Mouse (Mus musculus) hindbrain, postnatal 0 days (tissue): ENCODE measurements at regions not wholly inside any gene's neighbourhood (a gene's known extent, or its start where the extent isn't known, plus 50 kb on each side); places are given as distances from the start of the nearest gene placed in this dataset.

ENCODE experiments used
- ATAC-seq: fragments of 200-750 bp; cut with Nextera tagmentation; 2 replicates; pipeline ENCODE4 v1.8.0; 2017; ENCODE audit warnings: mild to moderate bottlenecking, moderate TSS enrichment, moderate library complexity
- DNase-seq: peaks from one replicate; pipeline ENCODE4 v3.0.0-alpha.2; 2015; ENCODE audit warnings: low spot score
- H3K27ac ChIP-seq: fragments of 300-500 bp; sonication (generic); 2 replicates; pipeline ENCODE4 v1.5.1; 2014; ENCODE audit warnings: mild to moderate bottlenecking
- H3K27me3 ChIP-seq: fragments of 300-500 bp; sonication (generic); 2 replicates; pipeline ENCODE4 v1.6.1; 2014; ENCODE audit warnings: low read length, mixed read lengths; ENCODE audit not compliant: insufficient read depth
- H3K36me3 ChIP-seq: fragments of 300-500 bp; sonication (generic); 2 replicates; pipeline ENCODE4 v1.6.1; 2014; ENCODE audit warnings: low read length, mixed read lengths; ENCODE audit not compliant: insufficient read depth
- H3K4me1 ChIP-seq: fragments of 300-500 bp; sonication (generic); 2 replicates; pipeline ENCODE4 v1.6.1; 2014; ENCODE audit warnings: antibody characterized with exemption, low read length, mixed read lengths; ENCODE audit not compliant: insufficient read depth
- H3K4me2 ChIP-seq: fragments of 300-500 bp; sonication (generic); 2 replicates; pipeline ENCODE4 v1.6.1; 2014; ENCODE audit warnings: low read depth, mild to moderate bottlenecking, low read length, moderate library complexity, mixed read lengths
- H3K4me3 ChIP-seq: fragments of 300-500 bp; sonication (generic); 2 replicates; pipeline ENCODE4 v1.5.1; 2014; ENCODE audit warnings: low read length
- H3K9ac ChIP-seq: fragments of 300-500 bp; sonication (generic); replicated peaks from 2 replicates; pipeline ENCODE4 v1.6.1; 2014; ENCODE audit warnings: mild to moderate bottlenecking, low read length, moderate library complexity, mixed read lengths
- H3K9me3 ChIP-seq: fragments of 300-500 bp; sonication (generic); 2 replicates; pipeline ENCODE4 v1.6.1; 2016; ENCODE audit warnings: low read length, mixed read lengths
- CTCF ChIP-seq: IDR thresholded peaks from 2 replicates; pipeline ENCODE4 v1.5.1; 2016; ENCODE audit warnings: antibody characterized with exemption, control low read depth, low read depth
- WGBS: fragments of 180-500 bp; shearing (Covaris S2); extraction: QIAGEN DNeasy Blood & Tissue Kit; methylation state at CpG from one replicate; pipeline ENCODE4 v1.1.7; 2014; 5-methylcytosine and 5-hydroxymethylcytosine counted together

DNA sequence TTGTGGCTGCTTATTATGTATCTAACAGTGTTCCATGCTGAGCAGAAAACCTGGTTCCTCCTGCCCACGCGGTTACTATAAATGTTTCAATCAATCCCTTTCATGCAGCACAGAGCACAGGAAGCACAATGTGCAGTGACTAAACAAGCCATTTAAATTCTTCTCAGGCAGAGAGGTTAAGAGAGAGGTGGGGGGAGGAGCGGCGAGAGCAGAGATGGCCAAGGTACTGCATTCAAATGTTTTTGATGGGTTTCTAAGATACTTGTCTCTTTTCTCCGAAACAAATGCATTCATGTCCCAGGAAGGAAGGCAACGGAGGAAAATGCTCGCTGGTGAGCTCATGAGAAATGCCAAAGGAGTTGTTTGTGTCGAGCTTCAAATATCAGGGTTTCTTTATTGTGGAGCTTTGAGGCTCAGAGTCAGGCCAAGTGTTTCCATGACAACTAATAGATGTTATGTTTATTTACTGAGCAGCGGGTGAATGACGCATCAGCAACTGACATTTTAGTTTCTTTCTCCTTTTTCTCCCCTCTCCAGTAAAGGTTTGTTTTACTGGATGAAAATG lies 122.8 kb upstream of the Npvf start:
- TF ChIP-seq CTCF: no peak
- WGBS: 4% methylated on average over 10 of the region's 10 CpGs
- peak overlapping the region; percentile 30 for H3K9ac ChIP-seq
- H3K4me3 ChIP-seq: no peak overlapping the region
- no peaks in the 10 kb centered on the region for H3K9me3 ChIP-seq
- peak overlapping the region; percentile 34 for H3K4me2 ChIP-seq
- ATAC-seq: peak; percentile 95
- DNase-seq: peak; percentile 82
- no peaks in the 10 kb centered on the region for H3K27me3 ChIP-seq
- peaks cover 17% of the 10 kb centered on the region for H3K4me1 ChIP-seq
- no peaks in the 10 kb centered on the region for H3K36me3 ChIP-seq
- peak overlapping the region; percentile 83 for H3K27ac ChIP-seq

DNA sequence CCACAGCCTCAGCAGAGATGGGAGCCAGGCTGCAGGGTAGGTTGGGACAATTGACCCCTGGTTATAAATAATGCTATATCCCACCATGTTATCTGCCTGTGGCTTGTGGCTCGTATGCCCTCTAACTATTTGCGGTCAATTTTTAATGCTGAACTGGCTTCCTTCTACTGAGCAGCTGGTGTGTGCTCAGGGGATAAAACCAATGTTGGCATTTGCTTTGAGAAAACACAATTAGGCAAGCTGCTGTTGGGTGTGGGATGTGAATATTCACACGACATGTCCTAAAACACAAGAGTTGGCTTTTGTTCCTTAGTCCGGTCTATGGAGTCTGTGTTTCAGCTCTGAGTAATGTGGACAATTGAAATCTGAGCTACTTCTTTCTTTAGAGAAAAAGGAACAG lies 123.6 kb upstream of the Npvf start:
- Histone ChIP-seq H3K36me3 (no peaks in the 10 kb centered on the region), H3K27ac (peak overlapping the region; percentile 83), H3K4me2 (no peak overlapping the region), H3K4me3 (no peak overlapping the region), H3K4me1 (peaks cover 17% of the 10 kb centered on the region), H3K27me3 (no peaks in the 10 kb centered on the region), H3K9ac (no peak overlapping the region), H3K9me3 (no peaks in the 10 kb centered on the region)
- TF ChIP-seq CTCF: no peak
- DNase-seq: peak; percentile 49
- WGBS: 24% methylated on average over 4 of the region's 4 CpGs
- no peak for ATAC-seq

- TF ChIP-seq CTCF: no peak
- WGBS: 69% methylated on average over 3 of the region's 3 CpGs
These were observed 126.4 kb upstream of the Npvf start for GRCm38 (mm10) chr6:50780677-50781076.

GRCm38 (mm10) chr6:50781271-50781670 lies 127.0 kb upstream of the Npvf start:
- no peak for ATAC-seq

More at GRCm38 (mm10) chr6:50780677-50781076, 126.4 kb upstream of the Npvf start:
- no peaks in the 10 kb centered on the region for H3K27me3 ChIP-seq
- DNase-seq: no peak
- H3K4me2 ChIP-seq: no peak overlapping the region
- H3K4me3 ChIP-seq: no peak overlapping the region
- peaks cover 18% of the 10 kb centered on the region for H3K4me1 ChIP-seq
- no peaks in the 10 kb centered on the region for H3K9me3 ChIP-seq
- no peaks in the 10 kb centered on the region for H3K36me3 ChIP-seq
- H3K27ac ChIP-seq: no peak overlapping the region
- no peak for ATAC-seq
- no peak overlapping the region for H3K9ac ChIP-seq

DNA sequence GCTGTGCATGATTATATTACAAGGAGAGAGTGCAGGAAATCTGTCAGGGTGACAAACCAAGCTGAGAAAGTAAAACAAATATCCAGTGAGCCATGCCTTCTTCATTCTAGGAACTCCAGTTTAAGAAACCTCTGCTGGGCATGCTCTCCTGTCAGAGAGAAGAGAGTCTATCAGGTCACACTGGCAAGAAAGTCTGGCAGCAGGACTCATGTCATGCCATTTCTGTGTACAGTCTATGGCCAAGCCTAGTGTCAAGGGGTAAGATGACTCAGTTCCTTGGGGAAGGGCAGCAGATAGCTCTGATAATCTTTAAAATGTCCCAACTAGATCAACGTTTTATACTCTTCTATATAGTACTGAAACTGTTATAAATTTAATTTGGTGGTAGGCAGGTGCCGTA lies 128.0 kb upstream of the Npvf start:
- Histone ChIP-seq H3K4me2 (no peak overlapping the region), H3K9ac (no peak overlapping the region), H3K9me3 (no peaks in the 10 kb centered on the region), H3K36me3 (no peaks in the 10 kb centered on the region), H3K4me1 (peaks cover 15% of the 10 kb centered on the region), H3K27me3 (no peaks in the 10 kb centered on the region), H3K27ac (0 out of 2 replicates have a peak overlapping the region, but pooled peaks have one; percentile 15), H3K4me3 (no peak overlapping the region)
- DNase-seq (no peak), ATAC-seq (no peak)
- no peak for TF ChIP-seq CTCF
- WGBS: 89% methylated on average over 2 of the region's 2 CpGs

More at GRCm38 (mm10) chr6:50781271-50781670, 127.0 kb upstream of the Npvf start:
- no peak for TF ChIP-seq CTCF
- Histone ChIP-seq H3K4me2 (no peak overlapping the region), H3K9ac (no peak overlapping the region), H3K36me3 (no peaks in the 10 kb centered on the region), H3K4me1 (peaks cover 18% of the 10 kb centered on the region), H3K9me3 (no peaks in the 10 kb centered on the region), H3K4me3 (no peak overlapping the region), H3K27me3 (no peaks in the 10 kb centered on the region), H3K27ac (no peak overlapping the region)
- no peak for DNase-seq
- WGBS: 92% methylated on average over 10 of the region's 10 CpGs

DNA sequence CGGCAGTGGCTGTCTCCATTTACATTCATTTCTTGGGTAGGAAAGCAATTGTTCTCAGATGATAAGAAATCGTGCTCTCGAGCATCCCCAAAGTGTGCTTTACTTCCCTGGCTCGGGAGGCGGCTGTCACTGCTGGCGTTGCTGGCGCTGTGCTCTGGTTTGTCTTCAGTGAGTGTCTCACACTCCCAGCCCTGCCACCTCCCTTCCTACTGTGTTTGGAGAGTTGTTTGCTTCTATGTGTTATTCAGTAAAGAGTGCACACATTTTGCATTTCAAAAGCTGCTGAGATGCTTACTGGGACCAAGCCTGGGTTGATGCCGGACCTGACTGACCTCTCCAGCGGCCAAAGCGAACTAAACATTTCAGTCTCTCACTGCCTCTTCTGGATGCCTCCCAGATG lies 129.3 kb upstream of the Npvf start:
- peaks cover 12% of the 10 kb centered on the region for H3K4me1 ChIP-seq
- H3K27ac ChIP-seq: peak overlapping the region; percentile 65
- H3K36me3 ChIP-seq: no peaks in the 10 kb centered on the region
- peak; percentile 74 for ATAC-seq
- H3K9me3 ChIP-seq: no peaks in the 10 kb centered on the region
- no peaks in the 10 kb centered on the region for H3K27me3 ChIP-seq
- TF ChIP-seq CTCF: no peak
- no peak overlapping the region for H3K4me2 ChIP-seq
- H3K4me3 ChIP-seq: no peak overlapping the region
- peak; percentile 66 for DNase-seq
- H3K9ac ChIP-seq: no peak overlapping the region
- WGBS: 37% methylated on average over 10 of the region's 10 CpGs

DNA sequence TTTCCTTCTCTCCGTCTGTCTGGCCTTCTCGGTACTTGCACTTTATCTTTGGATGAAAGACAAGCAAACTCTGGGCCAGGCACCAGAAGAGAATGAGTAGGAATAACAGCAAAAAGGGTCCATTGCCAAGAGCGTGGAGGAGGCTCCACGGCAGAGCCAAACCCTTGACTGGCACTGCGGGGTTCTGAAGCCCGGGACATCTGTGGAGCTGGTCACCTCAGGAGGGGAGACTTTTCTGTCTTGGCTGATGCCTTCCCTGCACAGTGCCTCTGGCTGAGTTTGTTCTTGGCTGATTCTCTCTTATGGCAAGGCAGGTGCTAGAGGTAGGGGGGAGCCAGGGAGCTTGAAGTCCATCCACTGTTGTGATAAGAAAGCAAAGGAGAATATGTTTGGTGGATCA lies 130.1 kb upstream of the Npvf start:
- H3K27me3 ChIP-seq: no peaks in the 10 kb centered on the region
- TF ChIP-seq CTCF: no peak
- H3K27ac ChIP-seq: peak overlapping the region; percentile 65
- no peak overlapping the region for H3K9ac ChIP-seq
- no peak overlapping the region for H3K4me2 ChIP-seq
- 47% methylated on average over 6 of the region's 6 CpGs for WGBS
- DNase-seq (peak; percentile 61), ATAC-seq (0 out of 2 replicates have a peak, but pooled peaks have one; percentile 40)
- H3K9me3 ChIP-seq: no peaks in the 10 kb centered on the region
- H3K4me1 ChIP-seq: peaks cover 12% of the 10 kb centered on the region
- H3K4me3 ChIP-seq: no peak overlapping the region
- no peaks in the 10 kb centered on the region for H3K36me3 ChIP-seq
